Mouse (Mus musculus): Measurements from ENCODE around the gene Corin. TPM values are rescaled to one million over a fixed set of nuclear protein-coding genes. Genes with fewer than 3 reads are reported as not detected.

The Corin gene
- polyA plus RNA-seq, 1 experiment from 2014 or later = 49.0 TPM

DNA sequence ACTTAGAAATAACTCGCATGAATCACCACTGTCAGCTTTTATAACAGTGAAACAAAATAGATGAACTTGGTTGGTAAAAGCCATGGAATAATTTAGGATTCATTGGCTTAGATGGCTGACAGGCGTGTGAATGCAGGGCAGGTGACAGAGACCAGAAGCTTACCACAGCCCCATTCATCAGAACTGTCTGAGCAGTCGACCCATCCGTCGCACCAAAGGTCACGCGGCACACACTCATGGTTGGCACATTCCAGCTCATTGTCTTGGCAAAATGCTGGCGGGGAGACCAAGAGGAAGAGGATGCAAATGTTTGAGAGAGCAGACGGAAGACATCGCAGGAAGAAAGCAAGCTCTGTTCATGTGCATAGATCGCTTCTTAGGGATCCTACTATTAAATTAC, 173.6 kb downstream of the Corin start:
- H3K9ac ChIP-seq (ENCODE audit: low read length) = no peak overlapping the region
- no peak overlapping the region for H3K27ac ChIP-seq (replicated peaks in 1 of 2; ENCODE audit: control insufficient read depth in 1 of 2, insufficient read depth in 1 of 2, low read depth in 2 of 2, low read length in 2 of 2)
- no peak for ATAC-seq (ENCODE audit: insufficient number of reproducible peaks, insufficient read depth, low FRiP score, low read depth)
- H3K4me3 ChIP-seq (ENCODE audit: control insufficient read depth in 1 of 2, insufficient read depth in 1 of 2, low read depth in 1 of 2, low read length in 2 of 2) = no peak overlapping the region
- H3K27me3 ChIP-seq (ENCODE audit: control insufficient read depth, insufficient read depth, low read length) = no peaks in the 10 kb centered on the region
- H3K9me3 ChIP-seq (ENCODE audit: control insufficient read depth, low read length) = no peaks in the 10 kb centered on the region
- no peaks in the 10 kb centered on the region for H3K4me1 ChIP-seq (ENCODE audit: control insufficient read depth in 2 of 2, insufficient read depth in 2 of 2, low read length in 2 of 2)
- WGBS = 80% methylated on average over 11 of the region's 11 CpGs
- H3K36me3 ChIP-seq (ENCODE audit: control insufficient read depth, insufficient read depth, low read length) = peaks cover 9% of the 10 kb centered on the region; the same call in 1 of the 2 replicates
- no peak overlapping the region for H3K4me2 ChIP-seq (ENCODE audit: low read length)

DNA sequence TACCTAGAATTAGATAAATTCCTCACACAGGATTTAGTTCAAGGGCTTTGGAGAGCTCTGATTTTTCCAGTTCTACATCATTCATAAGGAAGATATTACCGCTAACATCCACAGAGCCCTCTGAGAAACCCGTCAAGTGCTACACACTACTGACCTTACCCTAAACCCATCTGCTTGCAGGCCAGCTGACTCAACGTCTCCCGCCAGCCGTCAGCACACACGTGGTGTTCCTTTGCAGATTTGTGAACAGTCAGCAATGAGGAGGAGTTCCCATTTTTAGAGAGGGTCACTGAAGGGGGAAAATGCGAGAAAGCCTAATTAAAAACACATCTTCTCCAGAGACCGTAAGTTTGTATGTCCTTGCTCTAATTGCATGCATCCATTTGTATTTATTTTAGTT, 174.8 kb downstream of the Corin start:
- H3K36me3 ChIP-seq (ENCODE audit: control insufficient read depth, insufficient read depth, low read length) = peaks cover 9% of the 10 kb centered on the region; the same call in 1 of the 2 replicates
- 59% methylated on average over 8 of the region's 8 CpGs for WGBS
- no peaks in the 10 kb centered on the region for H3K4me1 ChIP-seq (ENCODE audit: control insufficient read depth in 2 of 2, insufficient read depth in 2 of 2, low read length in 2 of 2)
- no peak overlapping the region for H3K9ac ChIP-seq (ENCODE audit: low read length)
- H3K9me3 ChIP-seq (ENCODE audit: control insufficient read depth, low read length) = no peaks in the 10 kb centered on the region
- no peak overlapping the region for H3K4me2 ChIP-seq (ENCODE audit: low read length)
- H3K4me3 ChIP-seq (ENCODE audit: control insufficient read depth in 1 of 2, insufficient read depth in 1 of 2, low read depth in 1 of 2, low read length in 2 of 2) = no peak overlapping the region
- H3K27me3 ChIP-seq (ENCODE audit: control insufficient read depth, insufficient read depth, low read length) = no peaks in the 10 kb centered on the region
- no peak overlapping the region for H3K27ac ChIP-seq (replicated peaks in 1 of 2; ENCODE audit: control insufficient read depth in 1 of 2, insufficient read depth in 1 of 2, low read depth in 2 of 2, low read length in 2 of 2)
- ATAC-seq (ENCODE audit: insufficient number of reproducible peaks, insufficient read depth, low FRiP score, low read depth) = no peak

DNA sequence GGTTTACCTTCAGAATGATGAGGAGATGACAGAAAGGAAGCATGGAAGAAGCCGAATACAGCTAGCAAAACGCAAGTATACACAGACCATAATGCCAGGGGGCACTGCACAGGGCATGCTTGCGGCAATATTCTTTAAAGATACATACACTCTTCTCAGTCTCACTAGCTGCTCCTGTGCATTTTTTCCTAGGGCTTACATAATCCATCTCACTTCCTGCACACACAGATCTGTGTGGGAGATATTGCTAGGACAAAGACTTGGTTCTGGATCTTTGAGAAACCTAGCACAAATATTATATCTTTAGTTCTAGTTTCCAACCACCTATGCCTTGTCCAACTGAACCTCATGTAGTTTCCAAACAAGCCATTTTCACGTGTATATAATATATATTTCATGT, 189.0 kb downstream of the Corin start:
- Histone ChIP-seq H3K4me1 (ENCODE audit: control insufficient read depth in 2 of 2, insufficient read depth in 2 of 2, low read length in 2 of 2) (no peaks in the 10 kb centered on the region), H3K9ac (ENCODE audit: low read length) (no peak overlapping the region), H3K4me2 (ENCODE audit: low read length) (no peak overlapping the region), H3K27ac (replicated peaks in 1 of 2; ENCODE audit: control insufficient read depth in 1 of 2, insufficient read depth in 1 of 2, low read depth in 2 of 2, low read length in 2 of 2) (no peak overlapping the region), H3K4me3 (ENCODE audit: control insufficient read depth in 1 of 2, insufficient read depth in 1 of 2, low read depth in 1 of 2, low read length in 2 of 2) (no peak overlapping the region), H3K27me3 (ENCODE audit: control insufficient read depth, insufficient read depth, low read length) (no peaks in the 10 kb centered on the region), H3K9me3 (ENCODE audit: control insufficient read depth, low read length) (no peaks in the 10 kb centered on the region), H3K36me3 (ENCODE audit: control insufficient read depth, insufficient read depth, low read length) (peaks cover 4% of the 10 kb centered on the region; the same call in 1 of the 2 replicates)
- ATAC-seq (ENCODE audit: insufficient number of reproducible peaks, insufficient read depth, low FRiP score, low read depth) = no peak
- 81% methylated on average over 4 of the region's 4 CpGs for WGBS

DNA sequence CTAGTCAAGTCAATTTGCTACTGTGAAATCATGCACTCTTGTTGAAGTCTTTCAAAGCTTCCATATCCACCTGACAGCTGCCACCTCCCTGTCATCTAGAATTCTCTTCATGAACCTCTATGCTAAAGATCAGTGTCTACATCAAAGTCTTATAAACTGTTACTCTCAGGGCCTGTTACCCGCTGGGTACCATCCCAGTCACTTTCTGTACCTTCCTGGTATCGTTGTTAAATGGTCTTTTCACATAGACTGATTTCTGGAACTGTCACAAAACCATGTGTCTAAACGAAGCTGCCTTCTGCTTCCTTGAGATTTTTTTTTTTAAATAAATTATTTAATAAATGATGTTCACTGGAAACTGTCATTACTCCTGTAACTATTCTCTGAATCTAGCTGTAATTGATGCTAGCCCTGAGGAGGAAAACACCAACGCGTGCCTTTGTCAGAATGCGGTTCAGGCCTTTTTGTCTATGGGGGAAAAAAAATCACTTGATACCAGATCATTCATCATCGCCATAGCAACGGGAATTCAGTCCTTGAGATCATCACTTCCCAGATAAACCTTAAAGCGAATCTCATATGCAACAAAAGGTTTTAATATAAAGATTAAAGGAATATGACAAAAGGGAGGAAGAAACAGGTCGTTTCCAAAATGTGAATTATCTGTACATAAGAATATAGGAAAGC, 205.7 kb downstream of the Corin start:
- no peaks in the 10 kb centered on the region for H3K9me3 ChIP-seq (ENCODE audit: control insufficient read depth, low read length)
- ATAC-seq (ENCODE audit: insufficient number of reproducible peaks, insufficient read depth, low FRiP score, low read depth) = no peak
- no peak overlapping the region for H3K9ac ChIP-seq (ENCODE audit: low read length)
- 85% methylated on average over 10 of the region's 10 CpGs for WGBS
- peaks cover 45% of the 10 kb centered on the region for H3K36me3 ChIP-seq (ENCODE audit: control insufficient read depth, insufficient read depth, low read length)
- no peaks in the 10 kb centered on the region for H3K27me3 ChIP-seq (ENCODE audit: control insufficient read depth, insufficient read depth, low read length)
- H3K4me2 ChIP-seq (ENCODE audit: low read length) = no peak overlapping the region
- no peak overlapping the region for H3K4me3 ChIP-seq (ENCODE audit: control insufficient read depth in 1 of 2, insufficient read depth in 1 of 2, low read depth in 1 of 2, low read length in 2 of 2)
- H3K27ac ChIP-seq (replicated peaks in 1 of 2; ENCODE audit: control insufficient read depth in 1 of 2, insufficient read depth in 1 of 2, low read depth in 2 of 2, low read length in 2 of 2) = no peak overlapping the region
- no peaks in the 10 kb centered on the region for H3K4me1 ChIP-seq (ENCODE audit: control insufficient read depth in 2 of 2, insufficient read depth in 2 of 2, low read length in 2 of 2)

DNA sequence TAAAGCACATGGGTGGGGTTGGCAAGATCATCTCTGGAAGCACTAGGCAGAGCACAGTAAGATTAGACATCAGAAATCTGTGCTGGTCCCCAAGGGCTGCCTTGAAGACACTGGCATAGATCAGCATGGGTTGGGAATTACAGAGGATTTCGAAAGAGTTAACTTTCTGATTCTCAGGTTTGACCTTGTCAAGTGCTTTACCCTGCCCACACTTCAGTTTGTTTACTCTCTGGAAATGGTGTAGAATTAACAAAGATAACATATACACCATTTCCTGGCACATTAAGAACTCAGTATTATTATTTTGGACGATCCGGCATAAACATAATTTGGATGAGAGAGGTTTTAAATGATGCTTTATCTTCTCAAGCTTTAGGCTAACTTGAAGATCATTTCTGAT, 219.2 kb downstream of the Corin start:
- ATAC-seq (ENCODE audit: insufficient number of reproducible peaks, insufficient read depth, low FRiP score, low read depth) = no peak
- H3K27me3 ChIP-seq (ENCODE audit: control insufficient read depth, insufficient read depth, low read length) = no peaks in the 10 kb centered on the region

DNA sequence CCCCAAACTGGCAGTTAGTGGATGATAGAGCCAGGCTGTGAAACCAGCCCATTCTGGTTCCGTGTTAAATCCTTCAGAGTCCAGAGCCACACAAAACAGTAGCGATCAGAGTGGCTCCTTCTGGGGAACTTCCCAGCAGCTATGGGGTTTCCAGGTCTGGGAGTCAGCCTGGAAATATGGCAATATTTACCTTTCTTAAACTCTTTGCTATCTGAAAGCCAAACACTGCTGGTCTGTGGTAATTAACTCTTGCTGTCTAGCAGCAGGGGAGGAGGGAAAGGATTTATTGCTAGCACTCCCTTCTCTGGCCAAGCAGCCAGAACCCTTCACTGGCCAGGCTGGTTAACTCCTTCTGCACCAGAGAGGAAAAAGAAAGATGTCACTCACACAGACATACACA, 221.4 kb downstream of the Corin start:
- peaks cover 29% of the 10 kb centered on the region for H3K36me3 ChIP-seq (ENCODE audit: control insufficient read depth, insufficient read depth, low read length)
- H3K4me1 ChIP-seq (ENCODE audit: control insufficient read depth in 2 of 2, insufficient read depth in 2 of 2, low read length in 2 of 2) = no peaks in the 10 kb centered on the region
- no peak overlapping the region for H3K27ac ChIP-seq (replicated peaks in 1 of 2; ENCODE audit: control insufficient read depth in 1 of 2, insufficient read depth in 1 of 2, low read depth in 2 of 2, low read length in 2 of 2)
- WGBS = 47% methylated on average over 2 of the region's 2 CpGs
- H3K4me2 ChIP-seq (ENCODE audit: low read length) = no peak overlapping the region
- no peaks in the 10 kb centered on the region for H3K27me3 ChIP-seq (ENCODE audit: control insufficient read depth, insufficient read depth, low read length)
- no peak overlapping the region for H3K9ac ChIP-seq (ENCODE audit: low read length)
- no peak overlapping the region for H3K4me3 ChIP-seq (ENCODE audit: control insufficient read depth in 1 of 2, insufficient read depth in 1 of 2, low read depth in 1 of 2, low read length in 2 of 2)
- no peak for ATAC-seq (ENCODE audit: insufficient number of reproducible peaks, insufficient read depth, low FRiP score, low read depth)
- H3K9me3 ChIP-seq (ENCODE audit: control insufficient read depth, low read length) = no peaks in the 10 kb centered on the region

More for the DNA sequence above, 219.2 kb downstream of the Corin start:
- Histone ChIP-seq H3K4me1 (ENCODE audit: control insufficient read depth in 2 of 2, insufficient read depth in 2 of 2, low read length in 2 of 2) (no peaks in the 10 kb centered on the region), H3K4me3 (ENCODE audit: control insufficient read depth in 1 of 2, insufficient read depth in 1 of 2, low read depth in 1 of 2, low read length in 2 of 2) (no peak overlapping the region), H3K9me3 (ENCODE audit: control insufficient read depth, low read length) (no peaks in the 10 kb centered on the region), H3K27ac (replicated peaks in 1 of 2; ENCODE audit: control insufficient read depth in 1 of 2, insufficient read depth in 1 of 2, low read depth in 2 of 2, low read length in 2 of 2) (no peak overlapping the region), H3K4me2 (ENCODE audit: low read length) (no peak overlapping the region), H3K9ac (ENCODE audit: low read length) (no peak overlapping the region), H3K36me3 (ENCODE audit: control insufficient read depth, insufficient read depth, low read length) (peaks cover 37% of the 10 kb centered on the region)
- WGBS = 82% methylated on average over 3 of the region's 3 CpGs

DNA sequence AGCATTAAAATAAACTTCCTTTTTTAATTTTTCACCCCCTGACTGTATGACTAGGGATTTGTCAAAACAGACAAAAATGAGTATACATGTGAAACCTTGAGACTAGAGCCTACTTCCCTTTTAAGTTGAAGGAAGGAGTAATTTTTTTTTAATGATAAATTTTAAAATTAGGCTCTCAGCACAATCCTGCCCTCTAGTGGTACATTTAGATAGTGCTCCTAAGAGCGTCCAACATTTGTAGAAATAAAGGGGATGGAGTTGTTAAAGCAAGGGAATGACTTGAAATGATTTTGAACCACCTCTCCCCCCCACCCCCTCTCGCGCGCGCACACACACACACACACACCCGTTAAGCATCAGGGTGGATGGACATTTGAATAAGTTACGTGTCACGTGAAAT, 234.6 kb downstream of the Corin start:
- ATAC-seq (ENCODE audit: insufficient number of reproducible peaks, insufficient read depth, low FRiP score, low read depth) = no peak

GRCm38 (mm10) chr5:72269204-72269603, 235.1 kb downstream of the Corin start:
- peaks cover 21% of the 10 kb centered on the region for H3K36me3 ChIP-seq (ENCODE audit: control insufficient read depth, insufficient read depth, low read length)
- no peak overlapping the region for H3K27ac ChIP-seq (replicated peaks in 1 of 2; ENCODE audit: control insufficient read depth in 1 of 2, insufficient read depth in 1 of 2, low read depth in 2 of 2, low read length in 2 of 2)
- no peaks in the 10 kb centered on the region for H3K4me1 ChIP-seq (ENCODE audit: control insufficient read depth in 2 of 2, insufficient read depth in 2 of 2, low read length in 2 of 2)
- no peaks in the 10 kb centered on the region for H3K9me3 ChIP-seq (ENCODE audit: control insufficient read depth, low read length)
- H3K27me3 ChIP-seq (ENCODE audit: control insufficient read depth, insufficient read depth, low read length) = no peaks in the 10 kb centered on the region
- no peak overlapping the region for H3K4me2 ChIP-seq (ENCODE audit: low read length)
- no peak for ATAC-seq (ENCODE audit: insufficient number of reproducible peaks, insufficient read depth, low FRiP score, low read depth)
- no peak overlapping the region for H3K4me3 ChIP-seq (ENCODE audit: control insufficient read depth in 1 of 2, insufficient read depth in 1 of 2, low read depth in 1 of 2, low read length in 2 of 2)
- WGBS = 84% methylated on average over 10 of the region's 10 CpGs
- no peak overlapping the region for H3K9ac ChIP-seq (ENCODE audit: low read length)

More for the DNA sequence above, 234.6 kb downstream of the Corin start:
- no peak overlapping the region for H3K9ac ChIP-seq (ENCODE audit: low read length)
- WGBS = 57% methylated on average over 8 of the region's 8 CpGs
- no peak overlapping the region for H3K4me3 ChIP-seq (ENCODE audit: control insufficient read depth in 1 of 2, insufficient read depth in 1 of 2, low read depth in 1 of 2, low read length in 2 of 2)
- H3K36me3 ChIP-seq (ENCODE audit: control insufficient read depth, insufficient read depth, low read length) = peaks cover 17% of the 10 kb centered on the region
- H3K27ac ChIP-seq (replicated peaks in 1 of 2; ENCODE audit: control insufficient read depth in 1 of 2, insufficient read depth in 1 of 2, low read depth in 2 of 2, low read length in 2 of 2) = no peak overlapping the region
- no peaks in the 10 kb centered on the region for H3K9me3 ChIP-seq (ENCODE audit: control insufficient read depth, low read length)
- H3K4me1 ChIP-seq (ENCODE audit: control insufficient read depth in 2 of 2, insufficient read depth in 2 of 2, low read length in 2 of 2) = no peaks in the 10 kb centered on the region
- no peak overlapping the region for H3K4me2 ChIP-seq (ENCODE audit: low read length)
- no peaks in the 10 kb centered on the region for H3K27me3 ChIP-seq (ENCODE audit: control insufficient read depth, insufficient read depth, low read length)
